Mouse (Mus musculus): ENCODE results near the gene 9430038I01Rik. TPM values are rescaled to one million over a fixed set of nuclear protein-coding genes. Genes with fewer than 3 reads are reported as not detected.
"Not testable (repeated sequence)": the region's sequence is repeated elsewhere in the genome, so short reads cannot be mapped to it uniquely, and the experiment has no call there.

9430038I01Rik gene
- 1 to 10 TPM; 3.8 TPM for total RNA-seq (2021)

DNA sequence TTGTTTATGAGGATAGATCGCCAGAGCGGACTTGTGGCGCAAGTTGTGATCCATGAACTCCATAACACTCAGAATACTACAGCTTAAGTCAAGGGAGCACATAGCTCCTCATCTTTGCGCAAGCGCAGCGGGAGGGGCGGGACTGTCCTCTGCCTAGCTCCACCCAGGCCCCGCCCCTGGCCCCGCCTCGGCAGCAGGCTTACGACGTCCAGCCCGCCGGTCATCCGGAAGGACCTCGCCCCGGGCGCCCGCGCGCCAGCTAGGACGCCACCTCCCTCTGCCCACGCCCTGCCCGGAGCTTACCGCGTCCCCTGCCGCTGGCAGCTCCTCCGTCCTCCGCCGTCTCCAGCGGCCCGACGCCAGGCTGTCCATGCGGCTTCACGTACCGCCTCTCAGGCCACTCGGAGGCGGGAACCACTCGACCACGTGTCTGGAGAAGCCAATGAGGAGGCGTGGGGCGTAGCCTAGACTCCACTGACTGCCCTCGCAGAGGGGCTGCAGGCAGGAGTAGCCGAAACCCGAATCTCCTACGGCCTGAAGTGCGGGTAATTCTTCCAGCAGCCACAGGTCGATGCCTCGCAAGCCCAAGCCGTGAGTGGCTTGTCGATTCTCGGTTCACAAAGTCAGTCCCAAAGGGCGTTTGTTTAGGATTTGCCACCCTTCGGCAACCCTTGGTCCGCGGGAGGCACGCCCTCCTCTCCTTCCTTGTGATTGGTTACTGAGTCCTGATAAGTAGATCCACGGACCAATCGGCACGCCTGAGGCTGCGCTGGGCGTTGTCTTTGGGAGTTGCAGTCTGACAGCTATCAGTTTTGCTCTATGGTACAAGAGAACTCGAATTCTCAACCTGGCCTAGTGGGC lies at the start of gene 9430038I01Rik:
9430038I01Rik (minus strand) TSS at position 426 of the 861 bp plus-strand sequence.
- peak; percentile 96 for DNase-seq

DNA sequence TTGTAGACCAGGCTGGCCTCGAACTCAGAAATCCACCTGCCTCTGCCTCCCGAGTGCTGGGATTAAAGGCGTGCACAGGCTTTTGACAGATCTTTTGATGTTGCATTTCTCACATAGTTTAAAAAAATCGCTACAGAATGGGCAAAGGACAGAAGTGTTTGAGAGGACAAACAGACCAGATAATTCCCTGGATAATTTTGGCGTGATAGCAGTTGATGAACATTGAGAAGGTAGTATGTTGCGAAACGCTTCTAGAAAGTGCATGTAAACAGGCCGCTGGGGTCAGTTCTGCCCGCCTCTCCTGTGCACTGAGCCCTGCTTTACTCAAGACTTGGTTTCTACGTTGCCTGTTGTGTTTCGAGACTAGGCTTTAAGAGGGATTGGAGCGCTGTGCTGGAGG lies 34.8 kb upstream of the 9430038I01Rik start:
- no peak for DNase-seq

- DNase-seq: no peak
These were observed 32.4 kb upstream of the 9430038I01Rik start for GRCm38 (mm10) chr7:137442951-137443350.

DNA sequence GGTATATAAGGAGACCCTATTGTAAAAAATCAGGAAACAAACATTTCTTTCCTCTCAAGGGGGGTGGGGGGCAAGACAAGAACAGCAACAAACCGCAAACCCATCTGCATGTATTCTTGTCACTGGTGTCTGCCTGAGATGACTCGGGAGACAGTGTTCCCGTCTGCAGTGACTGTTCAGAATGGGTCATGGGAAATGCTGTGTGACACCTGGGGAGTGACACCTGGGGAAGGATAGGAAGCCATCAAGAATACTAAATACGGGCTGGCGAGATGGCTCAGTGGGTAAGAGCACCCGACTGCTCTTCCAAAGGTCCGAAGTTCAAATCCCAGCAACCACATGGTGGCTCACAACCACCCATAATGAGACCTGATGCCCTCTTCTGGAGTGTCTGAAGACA lies 28.4 kb upstream of the 9430038I01Rik start:
- DNase-seq: not testable (repeated sequence)

DNA sequence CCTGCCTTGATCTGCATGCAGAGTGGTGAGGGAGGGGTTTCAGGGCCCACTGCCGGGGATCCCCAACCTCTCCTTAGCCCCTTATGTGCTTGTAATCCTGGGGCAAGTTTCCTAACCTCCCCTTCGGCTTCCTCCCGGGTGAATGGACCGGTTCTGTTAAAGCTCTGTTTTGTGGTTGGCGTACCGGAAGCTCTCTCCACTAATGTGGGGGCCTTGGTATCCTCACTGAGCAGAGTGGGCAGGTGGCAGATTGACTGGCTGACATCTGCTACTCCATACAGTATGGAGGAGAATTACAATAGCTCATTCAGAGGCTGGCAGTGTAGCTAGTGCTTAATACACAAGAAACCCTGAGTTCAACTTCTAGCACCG lies 27.6 kb upstream of the 9430038I01Rik start:
- DNase-seq: peak; percentile 61 to 76

GRCm38 (mm10) chr7:137437440-137438178 lies 27.0 kb upstream of the 9430038I01Rik start, which contains the start of gene Glrx3:
TSS of gene Glrx3 (plus strand) at chr7:137437614.
- peak; percentile 95 to 96 for DNase-seq

DNA sequence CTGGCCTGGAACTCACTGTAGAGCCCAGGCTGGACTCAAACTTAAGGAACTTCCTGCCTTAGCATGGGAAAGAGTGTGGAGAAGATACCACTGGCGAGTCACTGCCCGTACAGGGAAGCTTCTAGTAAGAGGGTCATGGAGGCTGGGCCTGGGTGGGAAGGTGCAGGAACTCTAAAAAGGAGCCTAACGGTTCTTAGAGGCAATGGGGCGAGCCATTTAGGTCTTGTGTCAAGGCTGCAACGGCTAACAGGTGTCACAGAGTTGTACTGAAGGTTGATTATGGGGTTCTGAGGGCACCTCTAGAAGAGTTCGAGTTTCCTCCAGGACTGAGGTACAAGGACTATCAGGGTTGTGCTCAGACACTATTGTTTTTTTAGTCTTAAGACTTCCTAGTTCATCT lies 26.3 kb upstream of the 9430038I01Rik start:
- DNase-seq: no peak

DNA sequence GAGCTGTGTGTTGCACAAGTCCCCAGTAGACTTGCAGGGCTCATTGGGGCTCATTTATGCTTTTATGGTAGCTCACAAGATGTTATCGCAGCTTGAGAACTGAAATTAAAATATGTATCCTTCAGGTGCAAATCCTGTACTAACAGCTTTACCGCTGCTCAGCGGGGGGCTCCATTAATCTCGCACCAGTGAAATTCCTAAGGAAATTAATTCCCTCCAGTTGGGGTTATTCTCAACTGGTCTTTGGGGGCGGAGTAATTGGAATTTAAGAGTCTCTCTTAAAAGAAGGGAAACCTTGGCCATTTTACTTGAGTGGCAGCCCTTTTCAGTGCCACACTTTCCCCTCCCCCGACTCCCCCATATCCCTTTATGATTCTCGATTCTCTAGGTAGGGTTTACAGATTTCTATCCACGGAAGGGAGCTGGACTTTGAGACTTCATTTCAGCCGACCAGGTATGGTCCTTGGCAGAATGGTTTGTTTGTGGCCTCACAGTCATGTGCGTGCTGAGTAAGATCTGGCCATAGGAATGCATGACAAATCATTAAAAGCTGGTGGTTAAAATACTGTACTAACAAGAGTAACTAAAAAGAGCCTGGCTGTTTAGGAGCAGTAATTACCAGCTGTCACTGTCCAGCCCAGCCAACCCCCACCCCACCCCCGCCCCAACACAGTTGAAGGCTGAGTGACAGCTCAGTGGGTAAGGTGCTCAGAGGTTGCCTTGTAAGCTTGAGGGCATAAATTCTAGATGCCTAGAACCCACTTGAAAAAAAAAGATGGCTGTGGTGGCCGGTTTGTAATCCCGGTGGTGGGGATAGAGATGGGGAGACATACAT lies 21.4 kb upstream of the 9430038I01Rik start:
- DNase-seq: no peak

DNA sequence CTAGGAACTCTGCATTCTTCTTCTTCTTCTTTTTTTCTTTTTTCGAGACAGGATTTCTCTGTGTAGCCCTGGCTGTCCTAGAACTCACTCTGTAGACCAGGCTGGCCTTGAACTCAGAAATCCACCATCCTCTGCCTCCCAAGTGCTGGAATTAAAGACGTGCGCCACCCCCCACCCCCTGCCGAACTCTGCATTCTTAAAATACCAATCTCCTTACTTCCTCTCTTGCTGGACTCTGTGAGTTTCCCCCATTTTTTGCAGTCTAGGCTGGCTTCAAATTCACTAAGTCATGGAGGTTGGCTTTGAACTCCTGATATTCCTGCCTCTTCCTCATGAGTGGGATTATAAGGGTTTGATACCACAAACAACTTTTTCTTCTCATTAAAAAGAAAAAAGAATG lies 16.1 kb upstream of the 9430038I01Rik start:
- DNase-seq: no peak

DNA sequence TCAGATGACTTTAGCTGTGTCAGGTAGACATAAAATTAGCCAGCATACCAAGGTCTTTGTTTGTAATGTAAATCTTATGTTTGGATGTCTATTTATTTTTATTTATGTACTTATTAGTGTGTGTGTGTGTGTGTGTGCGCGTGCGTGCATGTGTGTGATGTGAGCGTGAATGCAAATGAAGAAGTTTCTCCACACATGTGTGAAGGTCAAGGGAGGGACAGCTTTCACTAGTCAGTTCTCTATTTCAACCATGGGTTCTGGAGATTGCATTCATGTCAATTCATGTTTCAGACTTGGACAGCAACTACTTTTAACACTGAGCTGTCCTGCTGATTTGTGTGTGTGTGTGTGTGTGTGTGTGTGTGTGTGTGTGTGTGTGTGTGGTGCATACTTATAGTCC lies 10.7 kb upstream of the 9430038I01Rik start:
- no peak for DNase-seq

DNA sequence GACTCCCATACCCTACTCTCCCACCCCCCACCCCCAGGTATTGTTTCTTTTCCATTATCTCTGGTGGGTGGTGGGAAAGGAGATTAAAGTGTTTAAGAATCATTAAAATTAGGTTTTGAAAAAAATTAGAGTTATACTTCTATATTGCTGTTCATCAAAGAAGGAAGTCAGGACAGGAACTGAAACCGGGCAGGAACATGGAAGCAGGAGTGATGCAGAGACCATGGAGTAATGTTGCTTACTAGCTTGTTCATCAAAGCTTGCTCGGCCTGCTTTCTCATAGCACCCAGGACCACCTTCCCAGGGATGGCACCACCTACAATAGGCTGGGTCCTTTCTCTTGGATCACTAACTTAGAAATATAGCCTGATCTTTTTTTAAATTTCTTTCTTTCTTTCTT lies 10.0 kb upstream of the 9430038I01Rik start:
- DNase-seq: no peak

DNA sequence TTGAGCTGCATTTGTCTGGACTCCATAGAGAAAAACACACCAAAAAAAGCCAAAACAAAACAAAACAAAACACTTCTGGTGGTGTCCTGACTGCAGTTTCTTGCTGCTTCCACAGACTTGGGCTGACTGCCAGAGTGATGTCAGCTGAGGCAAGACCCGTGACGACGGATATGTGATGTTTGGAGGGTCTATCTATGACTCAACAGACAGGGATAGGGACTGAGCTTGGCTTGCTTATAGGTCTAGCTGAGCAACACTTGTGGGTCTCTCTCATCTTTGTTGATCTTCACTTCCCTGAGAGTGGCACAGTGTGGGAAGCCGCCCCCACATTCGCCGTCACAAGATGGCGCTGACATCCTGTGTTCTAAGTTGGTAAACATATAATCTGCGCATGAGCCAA lies 4.1 kb upstream of the 9430038I01Rik start:
- no peak for DNase-seq

GRCm38 (mm10) chr7:137407428-137408058 lies 3.0 kb downstream of the 9430038I01Rik start:
- no peak for DNase-seq

DNA sequence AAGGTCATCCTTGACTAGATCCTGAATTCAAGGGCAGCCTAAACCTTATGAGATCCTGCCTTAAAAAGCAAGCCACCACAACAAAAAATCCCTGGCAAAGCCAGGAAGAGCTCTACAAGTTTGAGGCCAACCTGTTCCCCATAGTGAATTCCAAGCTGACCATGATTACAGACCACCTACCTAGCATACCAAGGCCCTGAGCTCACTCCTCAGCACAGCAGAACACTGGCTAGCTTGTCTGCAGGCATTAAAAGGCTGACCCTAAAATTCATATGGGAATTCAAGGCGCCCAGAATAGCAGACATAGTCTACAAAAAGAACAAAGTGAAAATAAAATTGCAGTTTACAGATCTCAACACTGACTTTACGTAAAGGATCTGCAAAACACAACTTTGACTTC lies 6.4 kb downstream of the 9430038I01Rik start:
- no peak for DNase-seq

GRCm38 (mm10) chr7:137398973-137399372 lies 11.6 kb downstream of the 9430038I01Rik start:
- DNase-seq: no peak

- no peak for DNase-seq
These were observed 13.1 kb downstream of the 9430038I01Rik start for GRCm38 (mm10) chr7:137397361-137397910.

DNA sequence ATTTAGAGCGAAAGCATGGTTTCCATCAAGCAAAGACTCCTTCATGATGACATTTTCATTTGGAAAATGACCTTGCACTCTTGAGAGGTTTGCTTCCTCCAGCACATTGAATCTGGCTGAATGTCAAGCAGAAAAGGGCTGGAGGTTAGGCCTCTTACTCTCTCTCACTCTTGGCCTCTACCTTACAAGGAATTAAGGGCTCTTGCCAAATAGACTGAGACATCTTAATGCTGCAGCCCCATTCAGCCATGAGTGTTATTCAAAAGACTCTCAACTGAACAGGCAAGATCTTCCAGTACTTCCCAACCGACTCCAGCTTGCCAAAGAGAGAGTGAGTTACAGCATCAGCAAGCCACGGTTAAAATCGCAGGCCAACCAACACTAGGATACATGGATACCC lies 15.1 kb downstream of the 9430038I01Rik start:
- DNase-seq: no peak

- no peak for DNase-seq
These were observed 22.7 kb downstream of the 9430038I01Rik start for GRCm38 (mm10) chr7:137387863-137388262.

DNA sequence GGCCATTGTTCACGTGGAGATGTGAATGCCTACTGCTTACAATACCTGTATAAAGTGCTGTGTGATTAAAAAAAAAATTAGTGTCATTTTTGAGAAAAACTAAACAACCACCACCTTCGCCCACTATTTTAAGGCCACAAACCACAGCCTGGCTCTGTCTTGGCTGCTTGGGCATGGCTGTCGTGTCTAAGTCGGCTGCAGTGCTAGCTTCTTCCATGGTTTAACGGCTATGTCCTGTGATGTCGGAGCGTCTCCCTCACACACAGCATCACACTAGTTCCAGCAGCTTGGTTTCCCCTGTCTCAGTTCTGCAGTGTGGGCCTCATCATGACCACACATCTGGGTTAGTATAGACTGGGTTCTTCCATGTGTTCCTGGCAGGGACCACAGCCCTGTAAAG lies 35.6 kb downstream of the 9430038I01Rik start:
- DNase-seq: no peak

DNA sequence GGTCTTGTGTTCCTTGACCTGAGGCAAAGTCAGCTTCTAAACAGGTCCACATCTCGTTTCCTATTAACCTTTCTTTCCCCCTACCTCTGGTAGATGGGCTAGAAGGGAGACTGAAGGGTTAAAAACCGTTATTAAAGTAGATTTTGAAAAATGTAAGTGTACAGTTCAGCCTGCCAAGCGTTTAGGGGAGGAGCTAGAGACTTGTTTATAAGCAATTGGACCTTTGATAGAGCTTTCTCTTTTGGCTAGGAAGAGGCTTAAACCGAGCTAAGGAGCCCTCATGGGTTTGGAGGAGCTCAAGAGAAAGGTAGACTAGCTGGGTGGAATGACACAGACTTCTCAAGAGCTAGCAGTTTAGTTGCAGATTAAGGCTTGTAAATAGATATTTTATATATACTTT lies 38.8 kb downstream of the 9430038I01Rik start:
- DNase-seq: no peak

DNA sequence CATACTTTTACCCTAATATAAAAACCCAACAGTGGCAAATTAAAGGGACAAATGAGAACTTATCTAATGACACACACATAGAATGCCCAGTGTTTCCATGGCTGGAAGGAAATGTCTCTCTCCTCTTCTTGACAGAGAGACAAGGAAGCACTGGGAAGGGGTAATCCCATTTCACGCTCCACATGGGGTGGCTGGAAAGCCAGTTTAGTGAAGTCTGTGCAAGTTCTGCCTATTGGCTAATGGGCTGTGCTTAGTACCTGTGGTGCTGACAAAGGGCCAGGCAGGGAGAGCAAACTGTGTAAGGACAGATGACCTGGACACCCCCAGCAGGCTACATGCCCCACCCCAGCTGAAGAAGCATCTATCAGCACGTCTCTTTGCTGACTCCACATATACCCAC lies 40.4 kb downstream of the 9430038I01Rik start:
- DNase-seq: no peak

- no peak for DNase-seq
These were observed 43.8 kb downstream of the 9430038I01Rik start for GRCm38 (mm10) chr7:137366736-137367135.

Data from layer of hippocampus, postnatal 36 days (tissue).